Mouse (Mus musculus) midbrain, embryonic 13.5 days (tissue): ENCODE results near the gene Gp9. TPM values are rescaled to one million over a fixed set of nuclear protein-coding genes. Genes with fewer than 3 reads are reported as not detected.

ENCODE experiments used
- ATAC-seq: fragments of 200-750 bp; cut with Nextera tagmentation; 2 replicates; pipeline ENCODE4 v1.8.0; 2017; ENCODE audit warnings: mild to moderate bottlenecking, moderate TSS enrichment, moderate library complexity
- H3K27ac ChIP-seq: fragments of 300-500 bp; sonication (generic); 2 replicates; pipeline ENCODE4 v1.5.1; 2015; ENCODE audit warnings: inconsistent platforms, mild to moderate bottlenecking, moderate library complexity
- H3K27me3 ChIP-seq: fragments of 300-500 bp; sonication (generic); 2 replicates; pipeline ENCODE4 v1.6.1; 2015; ENCODE audit warnings: mild to moderate bottlenecking, inconsistent platforms
- H3K36me3 ChIP-seq: fragments of 300-500 bp; sonication (generic); 2 replicates; pipeline ENCODE4 v1.6.1; 2015; ENCODE audit warnings: mild to moderate bottlenecking, inconsistent platforms
- H3K4me1 ChIP-seq: fragments of 300-500 bp; sonication (generic); replicated peaks from 2 replicates; pipeline ENCODE4 v1.6.1; 2015; ENCODE audit warnings: inconsistent platforms
- H3K4me2 ChIP-seq: fragments of 300-500 bp; sonication (generic); replicated peaks from 2 replicates; pipeline ENCODE4 v1.6.1; 2015; ENCODE audit warnings: moderate library complexity, mild to moderate bottlenecking, inconsistent platforms
- H3K4me3 ChIP-seq: fragments of 300-500 bp; sonication (generic); replicated peaks from 2 replicates; pipeline ENCODE4 v1.5.1; 2015; ENCODE audit warnings: mild to moderate bottlenecking, inconsistent platforms
- H3K9ac ChIP-seq: fragments of 300-500 bp; sonication (generic); replicated peaks from 2 replicates; pipeline ENCODE4 v1.6.1; 2015; ENCODE audit warnings: mild to moderate bottlenecking, inconsistent platforms
- H3K9me3 ChIP-seq: fragments of 300-500 bp; sonication (generic); 2 replicates; pipeline ENCODE4 v1.6.1; 2016; ENCODE audit warnings: mild to moderate bottlenecking, inconsistent platforms
- WGBS: fragments of 180-500 bp; shearing (Covaris S2); methylation state at CpG from one replicate; pipeline ENCODE4 v1.1.7; 2015; 5-methylcytosine and 5-hydroxymethylcytosine counted together
- polyA plus RNA-seq: library from polyadenylated mRNA; unstranded; fragments of >200 nt; fragmentation: Nextera tagmentation; extraction: Ambion mirVana; gene quantifications from 2 replicates; pipeline ENCODE4 v1.2.1, GENCODE M21; 2015

Gp9 gene
- polyA plus RNA-seq, 1 experiment from 2014 or later, result 1.1 TPM

DNA sequence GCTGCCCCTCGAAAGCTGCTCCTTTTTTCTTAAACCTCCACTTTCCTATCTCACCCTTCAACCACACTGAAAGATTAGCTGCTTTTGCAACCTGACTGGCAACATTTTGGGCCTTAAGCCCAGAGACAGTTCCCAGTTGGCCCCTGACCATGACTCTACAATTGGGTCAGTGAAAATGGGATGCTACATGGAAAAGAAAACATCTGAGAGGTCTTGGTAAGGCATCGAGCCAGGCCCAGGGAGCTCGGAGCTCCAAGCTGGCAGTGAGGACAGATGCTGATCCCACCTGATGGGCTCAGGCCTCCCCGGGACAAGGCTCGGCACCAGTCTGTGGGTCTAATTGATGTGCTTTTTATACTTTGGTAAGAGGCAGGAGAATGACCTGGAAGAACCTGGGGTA lies 14.0 kb downstream of the Gp9 start:
- peaks cover 13% of the 10 kb centered on the region for H3K4me1 ChIP-seq
- ATAC-seq, result no peak
- 96% methylated on average over 5 of the region's 5 CpGs for WGBS
- H3K36me3 ChIP-seq, result peaks cover 31% of the 10 kb centered on the region
- no peak overlapping the region for H3K9ac ChIP-seq
- H3K27ac ChIP-seq, result no peak overlapping the region
- no peak overlapping the region for H3K4me3 ChIP-seq
- no peaks in the 10 kb centered on the region for H3K27me3 ChIP-seq
- no peak overlapping the region for H3K4me2 ChIP-seq
- H3K9me3 ChIP-seq, result no peaks in the 10 kb centered on the region

DNA sequence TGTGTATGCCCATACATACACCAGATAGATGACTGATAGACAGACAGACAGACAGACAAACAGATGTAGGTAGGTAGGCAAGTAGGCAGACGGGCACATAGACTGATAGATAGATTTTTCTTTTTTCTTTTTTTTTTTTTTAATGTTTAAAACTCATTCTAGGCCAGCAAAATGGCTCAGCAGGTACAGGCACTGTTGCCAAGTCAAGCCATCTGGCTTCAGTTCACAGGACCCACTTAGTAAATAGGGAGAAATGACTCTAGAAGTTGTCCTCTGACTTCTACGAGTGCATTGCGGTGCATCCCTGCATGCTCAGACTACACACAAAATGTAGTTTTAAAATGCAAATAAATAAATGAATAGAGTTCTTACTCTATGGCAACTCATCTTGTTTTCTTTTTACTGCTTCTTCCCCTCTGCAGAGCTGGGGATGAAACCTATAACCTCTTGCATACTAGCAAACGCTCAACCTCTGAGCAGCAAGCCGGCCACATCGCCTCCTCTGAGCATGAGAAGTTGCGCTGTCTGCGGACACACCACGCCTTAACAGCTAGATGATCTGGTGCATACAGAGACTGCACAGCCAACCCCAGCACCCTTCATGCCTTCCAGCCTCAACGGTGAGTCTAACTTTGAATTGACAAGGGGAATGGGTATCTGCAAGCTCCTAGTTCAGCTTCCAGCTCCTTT lies 16.1 kb downstream of the Gp9 start:
- Histone ChIP-seq H3K36me3 (peaks cover 31% of the 10 kb centered on the region), H3K27me3 (no peaks in the 10 kb centered on the region), H3K9ac (no peak overlapping the region), H3K9me3 (no peaks in the 10 kb centered on the region), H3K4me2 (no peak overlapping the region), H3K27ac (no peak overlapping the region), H3K4me1 (peaks cover 10% of the 10 kb centered on the region), H3K4me3 (no peak overlapping the region)
- no peak for ATAC-seq
- 96% methylated on average over 10 of the region's 10 CpGs for WGBS

DNA sequence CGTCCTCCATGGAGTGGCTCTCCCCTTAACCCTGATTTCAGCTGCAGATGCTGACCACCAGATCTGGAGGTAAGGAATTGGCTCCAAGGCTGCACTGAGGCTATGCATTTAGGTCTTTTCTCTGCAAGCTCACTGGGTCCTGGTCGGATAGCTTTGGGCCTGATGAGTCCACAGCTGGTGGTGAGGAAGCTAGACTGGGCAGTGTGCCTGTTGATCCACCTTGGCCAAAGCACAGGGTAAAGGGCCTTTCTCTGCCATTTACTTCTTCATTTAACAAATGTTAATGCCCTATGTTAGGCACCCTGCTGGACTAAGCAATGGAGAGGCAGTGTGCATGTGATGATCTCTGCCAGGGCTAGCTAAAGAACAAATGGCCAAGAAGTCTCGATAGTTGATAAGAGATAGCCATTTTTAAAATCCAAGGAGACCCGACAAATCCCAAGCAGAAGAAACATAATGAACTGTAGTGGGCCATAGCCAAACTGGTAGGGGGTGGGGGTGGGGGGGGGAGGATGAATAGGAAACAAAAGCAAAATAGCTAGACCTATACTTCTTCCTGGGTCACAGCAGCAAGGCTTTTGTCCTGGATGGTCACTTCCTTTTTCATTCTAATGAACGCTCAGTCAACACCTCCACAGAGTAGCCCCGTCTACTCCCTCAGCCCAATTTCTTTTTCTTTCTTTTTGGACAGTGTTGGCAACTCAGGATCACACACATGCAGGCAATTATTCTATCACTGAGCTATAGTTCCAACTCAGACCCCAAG lies 17.7 kb downstream of the Gp9 start:
- no peak for ATAC-seq

DNA sequence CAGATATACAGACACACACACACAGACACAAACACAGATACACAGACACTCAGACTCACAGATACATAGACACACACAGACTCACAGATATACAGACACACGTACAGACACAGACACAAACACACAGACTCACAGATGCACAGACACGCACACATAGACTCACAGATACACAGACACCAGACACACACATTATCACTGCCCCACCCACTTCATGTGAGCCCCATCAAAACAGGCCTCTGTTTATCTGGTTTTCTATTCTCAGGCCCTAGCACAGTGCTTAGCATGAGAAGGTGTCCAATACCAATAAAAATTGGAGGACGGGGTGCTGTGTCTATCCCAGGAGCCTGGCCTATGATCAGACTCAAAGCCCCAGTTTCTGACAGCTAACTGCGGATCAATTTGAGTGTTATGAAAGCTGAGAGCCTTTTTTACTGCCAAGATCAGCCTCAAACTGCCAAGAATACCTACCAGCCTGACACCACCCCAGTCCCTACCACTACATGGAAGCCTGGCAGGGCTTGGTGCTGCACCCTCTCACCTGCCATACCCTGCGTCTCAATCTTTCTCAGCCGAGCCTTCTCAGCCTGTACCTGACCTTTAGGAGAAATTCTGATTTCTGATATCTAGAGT lies 18.5 kb downstream of the Gp9 start:
- Histone ChIP-seq H3K4me3 (no peak overlapping the region), H3K36me3 (peaks cover 23% of the 10 kb centered on the region), H3K27me3 (no peaks in the 10 kb centered on the region), H3K27ac (no peak overlapping the region), H3K9me3 (no peaks in the 10 kb centered on the region), H3K4me1 (no peaks in the 10 kb centered on the region), H3K9ac (no peak overlapping the region), H3K4me2 (no peak overlapping the region)
- ATAC-seq, result no peak
- WGBS, result 92% methylated on average over 6 of the region's 6 CpGs

More for the DNA sequence above, 17.7 kb downstream of the Gp9 start:
- Histone ChIP-seq H3K4me2 (no peak overlapping the region), H3K9ac (no peak overlapping the region), H3K4me3 (no peak overlapping the region), H3K27ac (no peak overlapping the region), H3K27me3 (no peaks in the 10 kb centered on the region), H3K4me1 (no peaks in the 10 kb centered on the region), H3K9me3 (no peaks in the 10 kb centered on the region), H3K36me3 (peaks cover 31% of the 10 kb centered on the region)
- 52% methylated on average over 6 of the region's 6 CpGs for WGBS

DNA sequence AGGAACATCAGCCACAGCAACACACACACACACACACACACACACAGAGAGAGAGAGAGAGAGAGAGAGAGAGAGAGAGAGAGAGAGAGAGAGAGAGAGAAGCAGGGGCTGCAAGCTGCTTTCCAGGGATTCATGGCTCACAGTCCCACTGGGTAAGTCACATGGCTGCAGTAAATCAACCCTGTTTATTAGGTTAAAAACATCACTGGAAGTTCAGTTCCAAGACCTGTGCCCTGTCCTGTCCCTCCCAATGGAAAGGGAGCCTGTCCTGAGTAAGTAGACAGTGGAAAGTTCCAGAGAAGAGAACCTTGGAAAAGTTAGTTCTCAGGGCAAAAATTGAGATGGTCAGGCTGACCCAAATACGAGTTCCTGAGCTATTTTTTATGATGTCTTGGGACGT lies 19.4 kb downstream of the Gp9 start:
- WGBS, result 67% methylated on average over 2 of the region's 2 CpGs
- Histone ChIP-seq H3K4me1 (no peaks in the 10 kb centered on the region), H3K27me3 (no peaks in the 10 kb centered on the region), H3K9ac (no peak overlapping the region), H3K27ac (no peak overlapping the region), H3K36me3 (peaks cover 16% of the 10 kb centered on the region), H3K9me3 (no peaks in the 10 kb centered on the region), H3K4me2 (no peak overlapping the region), H3K4me3 (no peak overlapping the region)
- ATAC-seq, result no peak

DNA sequence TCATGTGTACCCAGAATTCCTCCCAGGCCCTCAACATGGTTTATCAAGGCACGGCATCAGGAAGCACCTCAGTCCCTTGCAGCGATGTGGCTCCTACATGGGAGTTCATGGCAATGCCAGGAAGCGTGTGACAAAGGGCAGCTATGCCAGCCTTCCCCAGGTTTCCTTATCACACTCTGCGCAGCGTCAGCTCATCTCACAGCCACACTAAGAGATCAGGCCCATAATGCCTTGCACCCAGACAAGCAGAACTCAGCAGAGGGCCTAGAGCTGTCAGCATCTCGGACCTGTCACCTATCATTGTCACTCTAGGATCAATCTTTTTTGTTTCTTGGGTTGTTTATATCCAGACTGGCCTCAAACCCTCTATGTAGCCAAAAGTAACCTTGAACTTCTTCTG lies 21.7 kb downstream of the Gp9 start:
- Histone ChIP-seq H3K4me3 (no peak overlapping the region), H3K36me3 (peaks cover 8% of the 10 kb centered on the region), H3K27ac (no peak overlapping the region), H3K9me3 (no peaks in the 10 kb centered on the region), H3K4me1 (no peaks in the 10 kb centered on the region), H3K9ac (no peak overlapping the region), H3K4me2 (no peak overlapping the region), H3K27me3 (no peaks in the 10 kb centered on the region)
- 93% methylated on average over 6 of the region's 6 CpGs for WGBS
- no peak for ATAC-seq

DNA sequence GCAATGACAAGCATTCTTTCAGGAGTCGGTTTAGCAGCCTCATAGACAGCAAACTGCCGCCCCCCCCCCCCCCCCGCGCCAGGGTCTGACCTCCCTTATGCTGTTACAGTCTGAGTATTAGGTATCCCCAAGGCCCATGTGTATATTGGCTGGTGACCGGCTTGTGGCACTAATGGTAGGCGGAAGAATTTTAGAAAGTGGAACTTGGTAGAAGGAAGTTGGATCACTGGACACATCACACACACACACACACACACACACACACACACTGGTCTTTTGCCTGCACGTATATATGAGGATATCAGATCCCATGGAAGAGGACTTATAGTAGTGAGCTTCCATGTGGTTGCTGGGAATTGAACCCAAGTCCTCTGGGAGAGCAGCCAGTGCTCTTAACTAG lies 24.6 kb downstream of the Gp9 start:
- Histone ChIP-seq H3K9ac (no peak overlapping the region), H3K4me2 (no peak overlapping the region), H3K27ac (no peak overlapping the region), H3K36me3 (peaks cover 6% of the 10 kb centered on the region; the same call in 1 of the 2 replicates), H3K9me3 (no peaks in the 10 kb centered on the region), H3K27me3 (no peaks in the 10 kb centered on the region), H3K4me3 (no peak overlapping the region), H3K4me1 (0 out of 2 replicates have a peak, but pooled peaks cover 3% of the 10 kb centered on the region)
- 92% methylated on average over 7 of the region's 7 CpGs for WGBS
- ATAC-seq, result no peak

DNA sequence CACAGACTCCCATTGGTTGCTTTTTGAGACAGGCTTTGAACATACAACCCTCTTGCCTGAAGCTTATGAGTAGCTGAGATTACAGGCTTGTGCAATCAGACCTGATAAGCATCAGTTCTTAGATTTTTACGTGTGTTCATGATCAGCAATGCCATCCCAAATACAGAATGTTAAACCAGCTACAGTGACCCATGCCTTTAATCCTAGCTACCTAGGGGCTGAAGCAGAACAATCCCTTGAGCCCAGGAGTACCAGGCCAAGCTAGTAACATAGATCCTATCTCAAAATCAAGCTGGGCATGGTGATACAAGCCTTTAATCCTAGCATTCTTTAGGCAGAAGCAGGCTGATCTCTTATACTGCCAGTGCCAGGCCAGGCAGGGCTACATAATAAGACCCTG lies 26.2 kb downstream of the Gp9 start:
- WGBS, result 82% methylated on average over 1 of the region's 1 CpGs

DNA sequence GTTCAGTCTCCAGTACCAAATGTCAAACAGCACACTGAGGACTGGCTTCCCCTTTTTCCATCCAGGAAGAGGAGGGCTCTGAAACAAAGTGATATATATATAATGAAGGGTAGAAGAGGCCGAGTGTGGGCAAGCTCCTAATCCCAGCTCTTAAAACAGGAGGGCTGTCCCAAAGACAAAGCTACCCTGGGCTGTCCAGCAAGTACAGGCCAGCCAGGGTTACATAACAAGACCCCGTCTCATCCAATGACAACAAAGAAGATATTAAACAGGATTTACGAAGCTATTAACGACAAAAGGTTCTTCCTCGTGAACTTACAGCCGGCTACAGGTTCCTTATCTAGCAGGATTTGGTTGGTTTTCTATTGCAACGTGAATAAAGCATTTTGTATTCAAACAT lies 27.0 kb downstream of the Gp9 start:
- Histone ChIP-seq H3K27me3 (no peaks in the 10 kb centered on the region), H3K4me1 (0 out of 2 replicates have a peak, but pooled peaks cover 3% of the 10 kb centered on the region), H3K9me3 (no peaks in the 10 kb centered on the region), H3K4me3 (no peak overlapping the region), H3K9ac (no peak overlapping the region), H3K27ac (no peak overlapping the region), H3K4me2 (no peak overlapping the region), H3K36me3 (peaks cover 6% of the 10 kb centered on the region; the same call in 1 of the 2 replicates)
- 77% methylated on average over 7 of the region's 7 CpGs for WGBS
- no peak for ATAC-seq

More for the DNA sequence above, 26.2 kb downstream of the Gp9 start:
- no peak overlapping the region for H3K9ac ChIP-seq
- H3K27ac ChIP-seq, result no peak overlapping the region
- no peaks in the 10 kb centered on the region for H3K9me3 ChIP-seq
- H3K27me3 ChIP-seq, result no peaks in the 10 kb centered on the region
- no peak overlapping the region for H3K4me3 ChIP-seq
- no peak overlapping the region for H3K4me2 ChIP-seq
- peaks cover 6% of the 10 kb centered on the region; the same call in 1 of the 2 replicates for H3K36me3 ChIP-seq
- 0 out of 2 replicates have a peak, but pooled peaks cover 3% of the 10 kb centered on the region for H3K4me1 ChIP-seq
- ATAC-seq, result no peak

DNA sequence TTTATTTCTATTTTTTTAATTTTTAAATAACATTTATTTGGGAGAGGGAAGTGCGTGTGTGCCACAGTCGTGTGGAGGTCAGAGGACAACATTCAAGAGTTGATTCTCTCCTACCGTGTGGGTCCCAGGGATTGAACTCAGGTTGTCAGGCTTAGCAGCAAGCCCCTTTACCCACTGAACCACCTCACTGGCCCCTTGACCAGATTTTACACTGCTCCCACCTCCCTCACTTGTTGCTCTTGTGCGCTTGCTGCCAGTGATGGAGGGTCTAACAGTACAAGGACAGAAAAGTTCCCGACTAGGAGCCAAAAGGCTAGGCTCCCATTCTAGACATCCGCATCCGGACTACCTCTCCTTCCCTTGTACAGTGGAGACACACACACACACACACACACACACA lies 27.6 kb downstream of the Gp9 start:
- Histone ChIP-seq H3K36me3 (peaks cover 6% of the 10 kb centered on the region; the same call in 1 of the 2 replicates), H3K27ac (no peak overlapping the region), H3K4me1 (peaks cover 6% of the 10 kb centered on the region), H3K4me2 (no peak overlapping the region), H3K4me3 (no peak overlapping the region), H3K9me3 (no peaks in the 10 kb centered on the region), H3K27me3 (no peaks in the 10 kb centered on the region), H3K9ac (no peak overlapping the region)
- WGBS, result 91% methylated on average over 7 of the region's 7 CpGs
- ATAC-seq, result no peak

DNA sequence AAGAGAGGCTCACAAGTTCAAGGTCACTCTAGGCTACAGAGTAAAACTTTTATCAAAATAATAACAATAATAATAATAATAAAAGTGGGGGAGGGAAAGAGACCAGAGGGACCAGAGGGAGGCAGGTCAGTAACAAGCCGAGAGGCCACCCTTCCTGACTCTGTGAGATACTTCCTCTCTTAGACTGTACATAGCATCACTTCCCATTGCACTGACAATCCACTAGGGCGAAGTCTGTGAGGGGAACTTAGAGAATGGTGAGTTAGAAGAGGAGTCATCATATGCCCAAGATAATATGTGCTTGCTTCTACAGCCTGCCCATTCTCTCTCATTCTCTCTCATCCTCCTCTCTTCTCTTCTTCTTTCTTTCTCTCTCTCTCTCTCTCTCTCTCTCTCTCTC lies 28.2 kb downstream of the Gp9 start:
- peaks cover 6% of the 10 kb centered on the region; the same call in 1 of the 2 replicates for H3K36me3 ChIP-seq
- no peaks in the 10 kb centered on the region for H3K9me3 ChIP-seq
- H3K27ac ChIP-seq, result no peak overlapping the region
- no peaks in the 10 kb centered on the region for H3K27me3 ChIP-seq
- 87% methylated on average over 2 of the region's 2 CpGs for WGBS
- H3K4me3 ChIP-seq, result no peak overlapping the region
- no peak overlapping the region for H3K9ac ChIP-seq
- peaks cover 12% of the 10 kb centered on the region for H3K4me1 ChIP-seq
- no peak overlapping the region for H3K4me2 ChIP-seq
- no peak for ATAC-seq

DNA sequence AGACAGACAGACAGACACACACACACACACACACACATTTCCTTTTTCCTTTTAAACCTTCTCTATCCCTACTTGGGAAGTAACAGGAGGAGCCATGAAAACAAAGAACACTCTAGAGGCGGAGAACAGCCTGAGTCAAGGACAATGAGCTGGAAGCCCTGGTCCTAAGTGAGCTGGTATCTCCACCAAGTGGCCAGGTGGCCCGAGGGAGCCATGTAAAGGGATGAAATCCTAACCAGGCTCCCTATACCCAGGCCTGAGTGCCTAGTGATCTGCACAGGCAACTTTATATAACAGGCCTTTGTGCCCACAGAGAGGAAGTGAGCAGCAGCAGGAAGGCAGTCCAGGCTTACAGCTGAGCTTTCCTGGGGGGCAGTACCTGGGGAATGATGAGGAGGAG lies 29.0 kb downstream of the Gp9 start:
- H3K9ac ChIP-seq, result no peak overlapping the region
- H3K4me1 ChIP-seq, result peaks cover 15% of the 10 kb centered on the region
- H3K4me2 ChIP-seq, result no peak overlapping the region
- no peaks in the 10 kb centered on the region for H3K9me3 ChIP-seq
- ATAC-seq, result no peak
- H3K4me3 ChIP-seq, result no peak overlapping the region
- H3K27ac ChIP-seq, result no peak overlapping the region
- H3K27me3 ChIP-seq, result no peaks in the 10 kb centered on the region
- peaks cover 6% of the 10 kb centered on the region; the same call in 1 of the 2 replicates for H3K36me3 ChIP-seq
- WGBS, result 52% methylated on average over 2 of the region's 2 CpGs
